Mouse (Mus musculus): ENCODE data around the gene Pcp2. TPM values are rescaled to one million over a fixed set of nuclear protein-coding genes. Genes with fewer than 3 reads are reported as not detected.
A peak's percentile ranks its signal among the peaks of the same experiment; 100 is the strongest.

The Pcp2 gene
- polyA plus RNA-seq, 1 experiment = not detected

GRCm38 (mm10) chr8:3599219-3599618 is 26.1 kb downstream of the Pcp2 start:
- no peaks in the 10 kb centered on the region for H3K27me3 ChIP-seq (ENCODE audit: control insufficient read depth, insufficient read depth, low read length)
- TF ChIP-seq POLR2A (IDR thresholded peaks at IDR 0.05; ENCODE audit: control insufficient read depth, low read depth, low read length) = no peak
- TF ChIP-seq CTCF (IDR thresholded peaks at IDR 0.05; ENCODE audit: control insufficient read depth, insufficient read depth, insufficient replicate concordance, low read depth, low read length) = no peak
- H3K36me3 ChIP-seq (ENCODE audit: control insufficient read depth, insufficient read depth, low read length) = no peaks in the 10 kb centered on the region
- H3K4me1 ChIP-seq (ENCODE audit: control insufficient read depth, insufficient read depth, low read length) = no peaks in the 10 kb centered on the region
- no peak overlapping the region for H3K27ac ChIP-seq (ENCODE audit: control insufficient read depth, insufficient read depth, low read depth, low read length)
- H3K4me3 ChIP-seq (ENCODE audit: control insufficient read depth, low read depth, low read length) = no peak overlapping the region

- TF ChIP-seq CTCF (IDR thresholded peaks at IDR 0.05; ENCODE audit: control insufficient read depth, insufficient read depth, insufficient replicate concordance, low read depth, low read length) = no peak
- no peak for TF ChIP-seq POLR2A (IDR thresholded peaks at IDR 0.05; ENCODE audit: control insufficient read depth, low read depth, low read length)
- H3K36me3 ChIP-seq (ENCODE audit: control insufficient read depth, insufficient read depth, low read length) = no peaks in the 10 kb centered on the region
- no peak overlapping the region for H3K4me3 ChIP-seq (ENCODE audit: control insufficient read depth, low read depth, low read length)
- H3K4me1 ChIP-seq (ENCODE audit: control insufficient read depth, insufficient read depth, low read length) = no peaks in the 10 kb centered on the region
- H3K27ac ChIP-seq (ENCODE audit: control insufficient read depth, insufficient read depth, low read depth, low read length) = no peak overlapping the region
- H3K27me3 ChIP-seq (ENCODE audit: control insufficient read depth, insufficient read depth, low read length) = no peaks in the 10 kb centered on the region
These were observed 27.3 kb downstream of the Pcp2 start for GRCm38 (mm10) chr8:3598054-3598453.

- TF ChIP-seq POLR2A (IDR thresholded peaks at IDR 0.05; ENCODE audit: control insufficient read depth, low read depth, low read length) (no peak), CTCF (IDR thresholded peaks at IDR 0.05; ENCODE audit: control insufficient read depth, insufficient read depth, insufficient replicate concordance, low read depth, low read length) (no peak)
- no peak overlapping the region for H3K4me3 ChIP-seq (ENCODE audit: control insufficient read depth, low read depth, low read length)
- H3K27me3 ChIP-seq (ENCODE audit: control insufficient read depth, insufficient read depth, low read length) = no peaks in the 10 kb centered on the region
These were observed 30.9 kb downstream of the Pcp2 start for GRCm38 (mm10) chr8:3594466-3594865.

GRCm38 (mm10) chr8:3593470-3593869 is 31.9 kb downstream of the Pcp2 start:
- H3K27me3 ChIP-seq (ENCODE audit: control insufficient read depth, insufficient read depth, low read length) = no peaks in the 10 kb centered on the region
- no peak for TF ChIP-seq POLR2A (IDR thresholded peaks at IDR 0.05; ENCODE audit: control insufficient read depth, low read depth, low read length)
- no peak for TF ChIP-seq CTCF (IDR thresholded peaks at IDR 0.05; ENCODE audit: control insufficient read depth, insufficient read depth, insufficient replicate concordance, low read depth, low read length)
- no peak overlapping the region for H3K27ac ChIP-seq (ENCODE audit: control insufficient read depth, insufficient read depth, low read depth, low read length)
- H3K36me3 ChIP-seq (ENCODE audit: control insufficient read depth, insufficient read depth, low read length) = no peaks in the 10 kb centered on the region
- no peak overlapping the region for H3K4me3 ChIP-seq (ENCODE audit: control insufficient read depth, low read depth, low read length)
- H3K4me1 ChIP-seq (ENCODE audit: control insufficient read depth, insufficient read depth, low read length) = no peaks in the 10 kb centered on the region

More at GRCm38 (mm10) chr8:3594466-3594865, 30.9 kb downstream of the Pcp2 start:
- H3K27ac ChIP-seq (ENCODE audit: control insufficient read depth, insufficient read depth, low read depth, low read length) = no peak overlapping the region
- H3K4me1 ChIP-seq (ENCODE audit: control insufficient read depth, insufficient read depth, low read length) = no peaks in the 10 kb centered on the region
- H3K36me3 ChIP-seq (ENCODE audit: control insufficient read depth, insufficient read depth, low read length) = no peaks in the 10 kb centered on the region

- Histone ChIP-seq H3K27ac (ENCODE audit: control insufficient read depth, insufficient read depth, low read depth, low read length) (peak overlapping the region; percentile 39; the same call in 1 of the 2 replicates), H3K4me3 (ENCODE audit: control insufficient read depth, low read depth, low read length) (peak overlapping the region; percentile 83), H3K27me3 (ENCODE audit: control insufficient read depth, insufficient read depth, low read length) (no peaks in the 10 kb centered on the region), H3K36me3 (ENCODE audit: control insufficient read depth, insufficient read depth, low read length) (no peaks in the 10 kb centered on the region), H3K4me1 (ENCODE audit: control insufficient read depth, insufficient read depth, low read length) (peaks cover 7% of the 10 kb centered on the region)
- no peak for TF ChIP-seq POLR2A (IDR thresholded peaks at IDR 0.05; ENCODE audit: control insufficient read depth, low read depth, low read length)
- TF ChIP-seq CTCF (IDR thresholded peaks at IDR 0.05; ENCODE audit: control insufficient read depth, insufficient read depth, insufficient replicate concordance, low read depth, low read length) = no peak
These were observed 37.1 kb downstream of the Pcp2 start for GRCm38 (mm10) chr8:3588258-3588633.

GRCm38 (mm10) chr8:3587391-3588257 is 37.7 kb downstream of the Pcp2 start:
- Histone ChIP-seq H3K4me3 (ENCODE audit: control insufficient read depth, low read depth, low read length) (peak overlapping the region; percentile 83), H3K4me1 (ENCODE audit: control insufficient read depth, insufficient read depth, low read length) (peaks cover 7% of the 10 kb centered on the region), H3K27ac (ENCODE audit: control insufficient read depth, insufficient read depth, low read depth, low read length) (peak overlapping the region; percentile 33; the same call in 1 of the 2 replicates), H3K36me3 (ENCODE audit: control insufficient read depth, insufficient read depth, low read length) (no peaks in the 10 kb centered on the region), H3K27me3 (ENCODE audit: control insufficient read depth, insufficient read depth, low read length) (no peaks in the 10 kb centered on the region)
- no peak for TF ChIP-seq POLR2A (IDR thresholded peaks at IDR 0.05; ENCODE audit: control insufficient read depth, low read depth, low read length)
- no peak for TF ChIP-seq CTCF (IDR thresholded peaks at IDR 0.05; ENCODE audit: control insufficient read depth, insufficient read depth, insufficient replicate concordance, low read depth, low read length)

- Histone ChIP-seq H3K4me1 (ENCODE audit: control insufficient read depth, insufficient read depth, low read length) (peaks cover 7% of the 10 kb centered on the region), H3K36me3 (ENCODE audit: control insufficient read depth, insufficient read depth, low read length) (no peaks in the 10 kb centered on the region), H3K4me3 (ENCODE audit: control insufficient read depth, low read depth, low read length) (peak within 1 kb of the TSS; percentile 83), H3K27me3 (ENCODE audit: control insufficient read depth, insufficient read depth, low read length) (no peaks in the 10 kb centered on the region), H3K27ac (ENCODE audit: control insufficient read depth, insufficient read depth, low read depth, low read length) (peak within 1 kb of the TSS; percentile 33)
- TF ChIP-seq POLR2A (IDR thresholded peaks at IDR 0.05; ENCODE audit: control insufficient read depth, low read depth, low read length) (no peak), CTCF (IDR thresholded peaks at IDR 0.05; ENCODE audit: control insufficient read depth, insufficient read depth, insufficient replicate concordance, low read depth, low read length) (no peak)
These were observed 38.4 kb downstream of the Pcp2 start, which contains the start of gene Camsap3 for GRCm38 (mm10) chr8:3586993-3587390. Gene Camsap3 (plus strand): TSS chr8:3587293.

Measured in testis, adult 2 months (tissue).